ENCODE assay signal across 7 mouse cellular contexts in genomic region chr5:7899537-7899936, GRCm38 (mm10).
A peak's percentile ranks its signal among the peaks of the same experiment; 100 is the strongest.
DNase-seq lines count a peak whose midpoint lies in the region; ATAC-seq and TF ChIP-seq lines count a peak whose summit lies in the region.

No protein-coding gene starts in this region.

- no peak overlapping the region for H3K4me2 ChIP-seq in kidney, embryonic 15.5 days
- H3K4me2 ChIP-seq in embryonic facial prominence, embryonic 14.5 days (ENCODE audit: low read depth, low read length): no peak overlapping the region

- TF ChIP-seq POLR2A in kidney, adult 2 months (IDR thresholded peaks at IDR 0.05; ENCODE audit: low read depth, low read length): no peak

- no peaks in the 10 kb centered on the region for H3K9me3 ChIP-seq in kidney, embryonic 15.5 days (replicated peaks)
- H3K9me3 ChIP-seq in embryonic facial prominence, embryonic 14.5 days (ENCODE audit: control insufficient read depth, low read length): no peaks in the 10 kb centered on the region

- H3K9ac ChIP-seq in kidney, embryonic 15.5 days: no peak overlapping the region
- H3K9ac ChIP-seq in embryonic facial prominence, embryonic 14.5 days (ENCODE audit: low read depth, low read length): no peak overlapping the region

- no peak for ATAC-seq in kidney, embryonic 15.5 days (replicated peaks; ENCODE audit: low FRiP score)
- ATAC-seq in embryonic facial prominence, embryonic 14.5 days (ENCODE audit: low read depth): no peak

- H3K36me3 ChIP-seq in kidney, adult 2 months (ENCODE audit: control insufficient read depth, insufficient read depth, low read length): no peaks in the 10 kb centered on the region
- no peaks in the 10 kb centered on the region for H3K36me3 ChIP-seq in kidney, embryonic 15.5 days
- no peaks in the 10 kb centered on the region for H3K36me3 ChIP-seq in embryonic facial prominence, embryonic 14.5 days (ENCODE audit: control insufficient read depth, insufficient read depth, low read length)

- TF ChIP-seq CTCF in kidney, adult 2 months (conservative IDR thresholded peaks at IDR 0.05; ENCODE audit: insufficient read depth, insufficient read length, low read depth, low read length): peak; percentile 59

- peak; percentile 10 for DNase-seq in kidney, adult 2 months
- DNase-seq in NIH3T3 (ENCODE audit: low read depth): peak; percentile 7
- DNase-seq in embryonic facial prominence, embryonic 14.5 days (ENCODE audit: low spot score): peak; percentile 69
- peak; percentile 6 to 52 for DNase-seq in left cerebral cortex, postnatal 10 days (ENCODE audit: extremely low spot score in 1 of 2, low spot score in 2 of 2)
- peak; percentile 67 to 75 for DNase-seq in right cerebral cortex, postnatal 10 days (ENCODE audit: low spot score in 2 of 2)
- no peak for DNase-seq in spleen, postnatal 14 days (ENCODE audit: low spot score in 2 of 2)

- H3K27me3 ChIP-seq in kidney, adult 2 months (replicated peaks; ENCODE audit: control insufficient read depth, insufficient read depth, low read length): no peaks in the 10 kb centered on the region
- no peaks in the 10 kb centered on the region for H3K27me3 ChIP-seq in kidney, embryonic 15.5 days
- H3K27me3 ChIP-seq in embryonic facial prominence, embryonic 14.5 days (replicated peaks; ENCODE audit: control insufficient read depth, insufficient read depth, low read length): no peaks in the 10 kb centered on the region

- no peak overlapping the region for H3K27ac ChIP-seq in kidney, adult 2 months (ENCODE audit: insufficient read depth, low read depth, low read length)
- H3K27ac ChIP-seq in kidney, embryonic 15.5 days: no peak overlapping the region
- no peak overlapping the region for H3K27ac ChIP-seq in embryonic facial prominence, embryonic 14.5 days (replicated peaks; ENCODE audit: low read depth, low read length)

- H3K4me3 ChIP-seq in kidney, adult 2 months (ENCODE audit: insufficient read depth, low read depth, low read length): no peak overlapping the region
- no peak overlapping the region for H3K4me3 ChIP-seq in kidney, embryonic 15.5 days (replicated peaks)
- no peak overlapping the region for H3K4me3 ChIP-seq in embryonic facial prominence, embryonic 14.5 days (ENCODE audit: low read depth, low read length)

- WGBS in kidney, adult 2 months: 52% methylated on average over 3 of the region's 3 CpGs
- 69% methylated on average over 3 of the region's 3 CpGs for WGBS in kidney, embryonic 15.5 days
- 71% methylated on average over 3 of the region's 3 CpGs for WGBS in embryonic facial prominence, embryonic 14.5 days

- intact Hi-C loops in left cerebral cortex, postnatal 10 days (cut with DNase I): no loop called here

- no peaks in the 10 kb centered on the region for H3K4me1 ChIP-seq in kidney, adult 2 months (ENCODE audit: control insufficient read depth, insufficient read depth, low read length)
- no peaks in the 10 kb centered on the region for H3K4me1 ChIP-seq in kidney, embryonic 15.5 days
- no peaks in the 10 kb centered on the region for H3K4me1 ChIP-seq in embryonic facial prominence, embryonic 14.5 days (ENCODE audit: control insufficient read depth, insufficient read depth, low read length)

Comparison
In these comparisons a context has a peak if more than half of its experiments do, and no peak if none do; other contexts are left out.
1. DNase-seq: peak in kidney, adult 2 months (single experiment), NIH3T3 (single experiment), embryonic facial prominence, embryonic 14.5 days (single experiment), left cerebral cortex, postnatal 10 days (2 of 2) and right cerebral cortex, postnatal 10 days (2 of 2); none in spleen, postnatal 14 days (0 of 2).